Mouse (Mus musculus) gastrocnemius, adult 2 months (tissue): ENCODE measurements at regions not wholly inside any gene's neighbourhood (a gene's known extent, or its start where the extent isn't known, plus 50 kb on each side); places are given as distances from the start of the nearest gene placed in this dataset.

Source experiments
- DNase-seq: peaks from one replicate; pipeline ENCODE4 v3.0.0; 2022
- H3K27ac ChIP-seq: fragments of 200-600 bp; 2 replicates; pipeline ENCODE4 v1.8.1; 2022; ENCODE audit warnings: mild to moderate bottlenecking
- H3K4me3 ChIP-seq: fragments of 200-600 bp; 2 replicates; pipeline ENCODE4 v1.8.1; 2022; ENCODE audit warnings: mild to moderate bottlenecking, moderate library complexity
- CTCF ChIP-seq: fragments of 200-600 bp; IDR thresholded peaks from 2 replicates; pipeline ENCODE4 v1.8.1; 2022; ENCODE audit warnings: antibody characterized with exemption, mild to moderate bottlenecking, moderate library complexity
- intact Hi-C: fragments of 180-260 bp; cut with DNase I; formaldehyde crosslinking; loops from one replicate; pipeline ENCODE4 v1.15.1; 2025

GRCm38 (mm10) chr11:82571525-82571924 lies 182.8 kb downstream of the Tmem132e start:
- no peak for DNase-seq
- intact Hi-C loops: no loop called here
- TF ChIP-seq CTCF: peak; percentile 9; the same call in 1 of the 2 replicates
- Histone ChIP-seq H3K4me3 (no peak overlapping the region), H3K27ac (no peak overlapping the region)

GRCm38 (mm10) chr11:82569819-82570218 lies 181.1 kb downstream of the Tmem132e start:
- DNase-seq: no peak
- intact Hi-C loops: no loop called here

GRCm38 (mm10) chr11:82568219-82568676 lies 179.5 kb downstream of the Tmem132e start:
- TF ChIP-seq CTCF: no peak
- no peak overlapping the region for H3K27ac ChIP-seq
- no peak for DNase-seq
- intact Hi-C loops: no loop called here
- H3K4me3 ChIP-seq: no peak overlapping the region

More at GRCm38 (mm10) chr11:82569819-82570218, 181.1 kb downstream of the Tmem132e start:
- no peak overlapping the region for H3K27ac ChIP-seq
- TF ChIP-seq CTCF: no peak
- H3K4me3 ChIP-seq: no peak overlapping the region

- H3K4me3 ChIP-seq: no peak overlapping the region
- no peak overlapping the region for H3K27ac ChIP-seq
- no peak for TF ChIP-seq CTCF
- peak; percentile 27 for DNase-seq
- intact Hi-C loops: no loop called here
Measured at GRCm38 (mm10) chr11:82567014-82567685, 178.4 kb downstream of the Tmem132e start.

GRCm38 (mm10) chr11:82566092-82566491 lies 177.4 kb downstream of the Tmem132e start:
- no peak for TF ChIP-seq CTCF
- H3K4me3 ChIP-seq: no peak overlapping the region
- intact Hi-C loops: no loop called here
- H3K27ac ChIP-seq: no peak overlapping the region
- DNase-seq: no peak

- TF ChIP-seq CTCF: no peak
- H3K27ac ChIP-seq: no peak overlapping the region
- no peak for DNase-seq
- intact Hi-C loops: no loop called here
- H3K4me3 ChIP-seq: no peak overlapping the region
Measured at GRCm38 (mm10) chr11:82564181-82564580, 175.5 kb downstream of the Tmem132e start.

GRCm38 (mm10) chr11:82542028-82542427 lies 153.3 kb downstream of the Tmem132e start:
- Histone ChIP-seq H3K27ac (no peak overlapping the region), H3K4me3 (no peak overlapping the region)
- no peak for TF ChIP-seq CTCF
- intact Hi-C loops: no loop called here
- DNase-seq: no peak

GRCm38 (mm10) chr11:82541376-82541775 lies 152.7 kb downstream of the Tmem132e start:
- Histone ChIP-seq H3K27ac (no peak overlapping the region), H3K4me3 (no peak overlapping the region)
- no peak for TF ChIP-seq CTCF
- no peak for DNase-seq
- intact Hi-C loops: no loop called here

GRCm38 (mm10) chr11:82537931-82538330 lies 149.2 kb downstream of the Tmem132e start:
- intact Hi-C loops: no loop called here
- Histone ChIP-seq H3K27ac (no peak overlapping the region), H3K4me3 (no peak overlapping the region)
- no peak for TF ChIP-seq CTCF
- no peak for DNase-seq

GRCm38 (mm10) chr11:82523200-82523802 lies 134.6 kb downstream of the Tmem132e start:
- intact Hi-C loops: no loop called here
- Histone ChIP-seq H3K27ac (no peak overlapping the region), H3K4me3 (no peak overlapping the region)
- no peak for DNase-seq
- TF ChIP-seq CTCF: no peak

GRCm38 (mm10) chr11:82521383-82521782 lies 132.7 kb downstream of the Tmem132e start:
- TF ChIP-seq CTCF: no peak
- intact Hi-C loops: no loop called here
- no peak overlapping the region for H3K27ac ChIP-seq
- H3K4me3 ChIP-seq: no peak overlapping the region
- no peak for DNase-seq

GRCm38 (mm10) chr11:82518691-82519090 lies 130.0 kb downstream of the Tmem132e start:
- H3K27ac ChIP-seq: no peak overlapping the region
- no peak for DNase-seq
- TF ChIP-seq CTCF: no peak
- intact Hi-C loops: no loop called here
- H3K4me3 ChIP-seq: no peak overlapping the region

- DNase-seq: no peak
Measured at GRCm38 (mm10) chr11:82514526-82515144, 125.9 kb downstream of the Tmem132e start.

GRCm38 (mm10) chr11:82508564-82508963 lies 119.9 kb downstream of the Tmem132e start:
- Histone ChIP-seq H3K27ac (no peak overlapping the region), H3K4me3 (no peak overlapping the region)
- TF ChIP-seq CTCF: no peak
- intact Hi-C loops: no loop called here
- no peak for DNase-seq

More at GRCm38 (mm10) chr11:82514526-82515144, 125.9 kb downstream of the Tmem132e start:
- TF ChIP-seq CTCF: no peak
- H3K27ac ChIP-seq: no peak overlapping the region
- intact Hi-C loops: no loop called here
- no peak overlapping the region for H3K4me3 ChIP-seq
